In the genomic region with DNA sequence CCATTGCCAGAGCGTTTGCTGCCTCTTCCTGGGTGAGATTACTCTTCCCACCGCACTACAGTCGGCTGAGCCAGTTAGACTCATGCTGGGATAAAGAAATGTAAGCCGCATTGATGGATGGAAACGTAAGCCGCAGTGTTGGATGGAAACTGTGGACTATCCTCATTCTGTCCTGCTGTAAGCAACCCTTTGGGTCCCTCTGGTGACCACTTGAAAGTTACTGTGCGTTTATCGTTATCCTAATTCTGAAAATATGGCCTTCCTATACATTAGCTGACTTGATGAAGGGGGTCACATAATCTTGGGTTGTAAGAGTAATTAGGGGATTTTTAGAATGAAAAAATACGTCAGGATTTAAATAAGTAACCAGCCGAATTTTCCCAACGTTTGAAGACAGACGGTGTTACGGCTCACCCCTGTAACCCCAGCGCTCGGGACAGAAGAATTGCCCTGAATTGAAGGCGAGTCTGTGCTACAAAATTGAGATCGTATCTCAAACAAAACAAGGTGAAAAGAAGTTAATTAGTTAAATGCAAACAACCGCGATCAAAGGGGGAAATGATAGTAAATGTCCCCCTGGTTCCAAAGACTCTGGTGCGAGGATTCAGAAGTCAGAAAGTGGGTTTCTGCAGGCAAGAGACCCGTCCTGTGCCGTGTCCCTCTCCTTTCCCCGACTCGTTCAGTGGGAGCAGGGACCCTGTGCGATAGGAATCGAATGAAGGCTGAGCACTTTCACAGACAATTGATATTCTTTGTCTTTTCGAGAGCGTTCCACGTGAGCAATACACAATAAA, we compare ENCODE assay signal across 9 mouse cellular contexts. TPM values are rescaled to one million over a fixed set of nuclear protein-coding genes. Genes with fewer than 3 reads are reported as not detected.
DNase-seq lines count a peak whose midpoint lies in the region; ATAC-seq and TF ChIP-seq lines count a peak whose summit lies in the region.
"Had no signal": no experiment of that assay in that cellular context is flagged by ENCODE, and none has a peak within 500 bp of the region (broad histone marks: within the 10 kb centered on the region; RNA-seq: fewer than 3 reads in every experiment).

No protein-coding gene starts in this region.

- no peaks in the 10 kb centered on the region for H3K9me3 ChIP-seq in heart, embryonic 10.5 days
- H3K9me3 ChIP-seq in midbrain, embryonic 13.5 days: no peaks in the 10 kb centered on the region

- H3K4me3 ChIP-seq in spleen, adult 2 months (ENCODE audit: extremely low read depth, insufficient read depth, insufficient read length): peak overlapping the region; percentile 4; the same call in 1 of the 2 replicates
- H3K4me3 ChIP-seq in heart, embryonic 10.5 days: peak overlapping the region; percentile 71
- peak overlapping the region; percentile 53 for H3K4me3 ChIP-seq in midbrain, embryonic 13.5 days (replicated peaks)

- peak; percentile 81 for ATAC-seq in midbrain, embryonic 13.5 days

- H3K4me2 ChIP-seq in midbrain, embryonic 13.5 days (replicated peaks): peak overlapping the region; percentile 68

- peak overlapping the region; percentile 69 for H3K9ac ChIP-seq in midbrain, embryonic 13.5 days (replicated peaks)

- 2% methylated on average over 29 of the region's 29 CpGs for WGBS in spleen, adult 2 months
- WGBS in heart, embryonic 10.5 days: under 1% methylated on average over 29 of the region's 29 CpGs
- WGBS in midbrain, embryonic 13.5 days: under 1% methylated on average over 29 of the region's 29 CpGs

- DNase-seq in spleen, adult 2 months (ENCODE audit: low read depth in 1 of 2, low spot score in 2 of 2): no peak
- DNase-seq in spleen, postnatal 36 days (ENCODE audit: low spot score in 2 of 2): no peak
- DNase-seq in cerebellum, adult 9-10 months: peak; percentile 68
- peak; percentile 77 for DNase-seq in heart, embryonic 10.5 days (ENCODE audit: low spot score)
- peak; percentile 9 to 34 for DNase-seq in layer of hippocampus, postnatal 14 days (ENCODE audit: low spot score in 2 of 2)
- no peak for DNase-seq in thymus, postnatal 25 days
- no peak for DNase-seq in thymus, adult 18-20 months

- TF ChIP-seq POLR2A in spleen, adult 2 months (IDR thresholded peaks at IDR 0.05; ENCODE audit: low read depth, low read length): no peak

- no peak for TF ChIP-seq CTCF in spleen, adult 2 months (IDR thresholded peaks at IDR 0.05; ENCODE audit: extremely low read depth, insufficient read depth, insufficient read length, insufficient replicate concordance)

- peaks cover 6% of the 10 kb centered on the region; the same call in 1 of the 2 replicates for H3K4me1 ChIP-seq in spleen, adult 2 months (ENCODE audit: control insufficient read depth, insufficient read depth, insufficient read length)
- H3K4me1 ChIP-seq in heart, embryonic 10.5 days: 0 out of 2 replicates have a peak, but pooled peaks cover 4% of the 10 kb centered on the region
- H3K4me1 ChIP-seq in midbrain, embryonic 13.5 days (replicated peaks): peaks cover 9% of the 10 kb centered on the region; the same call in 1 of the 2 replicates

- peaks cover 10% of the 10 kb centered on the region for H3K27me3 ChIP-seq in spleen, adult 2 months (ENCODE audit: control insufficient read depth, insufficient read depth, low read length)
- no peaks in the 10 kb centered on the region for H3K27me3 ChIP-seq in heart, embryonic 10.5 days (ENCODE audit: insufficient read depth, poor library complexity, severe bottlenecking)
- peaks cover 16% of the 10 kb centered on the region for H3K27me3 ChIP-seq in midbrain, embryonic 13.5 days

- no peak overlapping the region for H3K27ac ChIP-seq in spleen, adult 2 months (ENCODE audit: insufficient read depth, low read length)
- peak overlapping the region; percentile 63; the same call in 1 of the 2 replicates for H3K27ac ChIP-seq in heart, embryonic 10.5 days
- peak overlapping the region; percentile 65 for H3K27ac ChIP-seq in midbrain, embryonic 13.5 days

- no peaks in the 10 kb centered on the region for H3K36me3 ChIP-seq in spleen, adult 2 months (ENCODE audit: control insufficient read depth, insufficient read depth, low read length)
- H3K36me3 ChIP-seq in heart, embryonic 10.5 days: no peaks in the 10 kb centered on the region
- no peaks in the 10 kb centered on the region for H3K36me3 ChIP-seq in midbrain, embryonic 13.5 days

RNA-seq across cellular contexts. Expression of a gene that starts 17.3 kb away (rescaled TPM):
- polyA plus RNA-seq in spleen, adult 2 months (2012; rRNA removed): not detected in 2 replicates
- polyA plus RNA-seq in heart, embryonic 10.5 days (2016; fragmentation: Nextera tagmentation; extraction: Ambion mirVana): not detected in 2 replicates
- total RNA-seq in layer of hippocampus, postnatal 14 days (2021): not detected
- not detected in 2 replicates for polyA plus RNA-seq in midbrain, embryonic 13.5 days (2015; fragmentation: Nextera tagmentation; extraction: Ambion mirVana)
- total RNA-seq: heart, postnatal 14 days had no signal

RNA-seq across cellular contexts. Expression of a gene that starts 36.7 kb away (rescaled TPM):
- polyA plus RNA-seq in spleen, adult 2 months (2012; rRNA removed): not detected in 2 replicates
- polyA plus RNA-seq in heart, embryonic 10.5 days (2016; fragmentation: Nextera tagmentation; extraction: Ambion mirVana): not detected in 2 replicates
- not detected for total RNA-seq in layer of hippocampus, postnatal 14 days (2021)
- polyA plus RNA-seq in midbrain, embryonic 13.5 days (2015; fragmentation: Nextera tagmentation; extraction: Ambion mirVana): not detected in 2 replicates
- total RNA-seq: heart, postnatal 14 days had no signal

Comparison
In these comparisons a context has a peak if more than half of its experiments do, and no peak if none do; other contexts are left out.
1. DNase-seq: peak in cerebellum, adult 9-10 months (single experiment), heart, embryonic 10.5 days (single experiment) and layer of hippocampus, postnatal 14 days (2 of 2); none in spleen, adult 2 months (0 of 2), spleen, postnatal 36 days (0 of 2), thymus, postnatal 25 days (single experiment) and thymus, adult 18-20 months (0 of 2).
2. H3K4me3 ChIP-seq: peak in every context shown above with its lines; median percentile 71 in heart, embryonic 10.5 days; 53 in midbrain, embryonic 13.5 days; 4 in spleen, adult 2 months.